Mouse (Mus musculus) left cerebral cortex, adult 2 months (tissue): ENCODE results near the gene Gm11111. TPM values are rescaled to one million over a fixed set of nuclear protein-coding genes. Genes with fewer than 3 reads are reported as not detected.
"Not testable (repeated sequence)": the region's sequence is repeated elsewhere in the genome, so short reads cannot be mapped to it uniquely, and the experiment has no call there.

Experiments used
- DNase-seq, 2 experiments: peaks; one replicate each; pipeline ENCODE4 v3.0.0; 2021 to 2022; ENCODE audit warnings: low spot score in 2 of 2, mixed read lengths in 1 of 2; ENCODE audit errors: extremely low spot score in 1 of 2
- H3K27ac ChIP-seq: fragments of 200-600 bp; 2 replicates; pipeline ENCODE4 v1.8.1; 2022
- H3K4me3 ChIP-seq: fragments of 200-600 bp; 2 replicates; pipeline ENCODE4 v1.8.1; 2022
- CTCF ChIP-seq: fragments of 200-600 bp; IDR thresholded peaks from 2 replicates; pipeline ENCODE4 v1.8.1; 2022; ENCODE audit warnings: antibody characterized with exemption, mild to moderate bottlenecking, moderate library complexity
- intact Hi-C: fragments of 180-260 bp; cut with DNase I; formaldehyde crosslinking; loops from one replicate; pipeline ENCODE4 v1.15.1; 2025
- total RNA-seq, 2 experiments: library from RNA; stranded (reverse); gene quantifications; 2 replicates each; pipeline ENCODE4 v1.2.3; 2021

Gene Gm11111
- total RNA-seq, 2 experiments from 2014 or later = not detected

DNA sequence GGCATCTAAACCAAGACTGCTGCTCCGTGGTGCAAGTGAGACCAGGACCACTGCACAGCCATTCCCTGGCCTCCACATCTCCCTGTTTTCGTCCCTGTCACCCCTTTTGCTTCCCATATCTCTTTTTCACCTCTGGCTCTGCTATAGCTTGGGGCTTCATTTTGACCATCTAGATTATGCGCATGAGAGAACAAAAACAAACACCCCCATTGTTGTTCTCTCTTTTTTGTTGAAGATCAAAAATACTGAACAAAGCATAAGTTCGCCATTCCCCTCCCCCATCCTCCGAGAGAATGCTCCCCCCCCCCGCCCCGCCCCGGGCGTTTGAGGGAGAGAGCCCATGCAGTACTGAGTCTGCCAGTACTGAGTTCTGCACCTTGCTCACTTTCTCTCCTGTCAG lies 11.3 kb downstream of the Gm11111 start:
- Histone ChIP-seq H3K4me3 (no peak overlapping the region), H3K27ac (no peak overlapping the region)
- no peak for DNase-seq
- no peak for TF ChIP-seq CTCF
- intact Hi-C loops = no loop called here

DNA sequence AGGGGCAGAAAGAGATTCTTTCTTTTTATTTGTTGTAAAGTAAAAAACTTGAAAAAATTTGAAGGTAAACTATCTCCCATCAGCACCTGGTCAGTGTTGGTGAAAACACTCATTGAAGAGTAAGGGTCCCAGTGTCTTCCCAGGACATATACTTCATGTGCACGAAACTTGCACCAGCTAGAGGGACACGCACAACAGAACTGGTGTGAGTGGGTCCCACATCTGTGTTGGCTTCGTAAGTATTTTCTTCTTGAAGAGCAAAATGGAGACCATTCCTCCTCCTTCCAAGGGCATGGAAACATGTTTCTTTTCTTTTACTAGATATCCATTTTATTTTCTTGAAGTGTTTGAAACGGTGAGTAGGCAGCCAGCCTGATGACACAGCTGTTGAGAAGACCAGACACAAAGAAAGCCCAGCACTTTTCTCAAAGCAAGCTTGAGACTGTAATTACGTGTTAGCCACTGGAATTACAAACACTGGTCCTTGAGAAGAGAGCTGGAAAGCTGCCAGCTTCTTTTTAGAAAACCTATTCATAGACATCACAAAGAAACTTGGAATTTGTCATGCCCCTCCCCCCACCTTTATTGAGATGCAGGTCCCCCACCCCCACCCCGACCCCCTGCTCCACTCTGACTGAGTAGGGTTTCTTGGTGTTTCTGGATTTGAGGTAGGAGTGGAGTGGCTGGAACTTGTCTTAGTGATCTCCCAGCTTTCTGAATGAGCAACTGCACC lies 14.1 kb downstream of the Gm11111 start:
- no peak for DNase-seq
- intact Hi-C loops = no loop called here
- no peak overlapping the region for H3K27ac ChIP-seq
- no peak for TF ChIP-seq CTCF
- no peak overlapping the region for H3K4me3 ChIP-seq

- Histone ChIP-seq H3K27ac (no peak overlapping the region), H3K4me3 (no peak overlapping the region)
- intact Hi-C loops = no loop called here
- DNase-seq = no peak
- no peak for TF ChIP-seq CTCF
These were observed 16.0 kb downstream of the Gm11111 start for GRCm38 (mm10) chr5:98568481-98568880.

- intact Hi-C loops = no loop called here
- no peak for DNase-seq
- H3K4me3 ChIP-seq = no peak overlapping the region
- no peak overlapping the region for H3K27ac ChIP-seq
- TF ChIP-seq CTCF = no peak
These were observed 16.6 kb downstream of the Gm11111 start for GRCm38 (mm10) chr5:98569029-98569513.

DNA sequence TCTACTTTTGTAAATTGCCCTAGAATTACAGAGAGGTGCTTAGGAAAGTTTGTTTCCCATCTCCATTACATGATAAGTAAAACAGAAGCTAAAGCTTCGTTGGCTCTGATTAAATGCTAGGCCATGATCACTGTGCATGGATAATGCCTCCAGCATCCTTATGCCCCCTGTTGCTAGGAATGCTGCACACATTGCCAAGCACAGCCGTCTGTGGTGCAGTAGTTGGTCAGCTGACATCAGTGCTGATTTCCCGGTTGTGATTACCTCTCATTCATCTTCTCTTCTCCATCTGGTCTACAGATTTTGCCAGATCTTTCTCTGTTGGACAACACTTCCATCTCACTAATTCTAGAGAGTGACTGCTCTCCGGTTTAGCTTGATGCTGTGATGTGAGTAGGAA lies 19.9 kb downstream of the Gm11111 start:
- intact Hi-C loops = no loop called here
- DNase-seq = no peak
- Histone ChIP-seq H3K4me3 (no peak overlapping the region), H3K27ac (no peak overlapping the region)
- TF ChIP-seq CTCF = no peak

DNA sequence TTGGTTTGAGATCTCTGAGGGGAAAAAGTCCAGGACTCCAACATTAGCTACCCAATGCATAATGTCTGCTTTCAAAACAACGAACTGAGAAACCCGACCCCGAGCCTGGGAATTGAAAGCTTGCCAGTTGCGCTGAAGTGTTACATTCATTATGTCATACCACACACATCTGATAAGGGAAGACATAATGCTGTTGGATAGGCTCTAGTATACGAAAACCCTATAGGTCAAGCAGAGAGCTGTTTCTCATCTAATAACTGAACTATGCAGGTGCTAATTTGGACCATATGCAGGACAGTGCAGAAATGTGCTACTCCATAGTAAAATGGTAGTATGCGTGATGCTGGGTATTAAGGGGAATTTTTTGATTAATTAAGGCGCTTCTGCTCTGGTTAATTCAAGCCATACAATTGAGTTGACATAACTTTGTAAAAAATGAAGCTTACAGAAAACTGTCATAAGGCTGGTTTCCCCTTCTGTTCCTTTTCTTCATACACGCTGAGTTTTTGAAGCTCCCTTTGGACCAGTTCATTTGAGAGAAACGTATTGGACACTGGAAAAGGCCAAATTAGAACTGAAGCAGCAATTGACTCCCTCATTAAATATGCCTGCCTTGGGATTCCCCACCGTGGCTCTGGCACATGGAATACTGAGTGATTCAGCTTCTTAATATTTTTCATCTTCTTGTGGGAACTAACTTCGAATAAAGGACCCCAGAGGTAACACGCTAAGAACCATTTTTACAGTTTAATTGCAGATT lies 22.4 kb downstream of the Gm11111 start:
- no peak overlapping the region for H3K4me3 ChIP-seq
- intact Hi-C loops = no loop called here
- no peak overlapping the region for H3K27ac ChIP-seq
- no peak for TF ChIP-seq CTCF
- no peak for DNase-seq

DNA sequence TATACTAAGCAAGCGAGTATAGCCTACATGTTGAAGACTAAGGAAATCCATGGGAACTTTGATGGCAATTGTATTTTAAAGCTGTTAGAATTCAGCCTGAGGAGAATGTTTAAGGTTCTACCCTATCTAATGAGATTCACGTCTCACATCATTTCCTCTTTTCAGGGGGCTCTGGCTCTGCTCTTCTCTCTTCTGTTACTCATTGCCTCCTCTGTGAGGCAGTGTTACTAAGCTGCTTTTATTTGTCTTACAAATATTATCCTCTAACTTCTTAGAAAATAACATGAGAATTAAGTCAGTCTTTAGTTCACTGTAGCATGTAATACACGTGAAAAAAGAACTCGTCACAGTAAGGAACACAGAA lies 23.0 kb downstream of the Gm11111 start:
- TF ChIP-seq CTCF = no peak
- intact Hi-C loops = no loop called here
- Histone ChIP-seq H3K27ac (no peak overlapping the region), H3K4me3 (no peak overlapping the region)
- no peak for DNase-seq

- intact Hi-C loops, H3K27ac ChIP-seq, DNase-seq, H3K4me3 ChIP-seq: not testable (repeated sequence)
These were observed 24.0 kb downstream of the Gm11111 start for GRCm38 (mm10) chr5:98576538-98576937.

DNA sequence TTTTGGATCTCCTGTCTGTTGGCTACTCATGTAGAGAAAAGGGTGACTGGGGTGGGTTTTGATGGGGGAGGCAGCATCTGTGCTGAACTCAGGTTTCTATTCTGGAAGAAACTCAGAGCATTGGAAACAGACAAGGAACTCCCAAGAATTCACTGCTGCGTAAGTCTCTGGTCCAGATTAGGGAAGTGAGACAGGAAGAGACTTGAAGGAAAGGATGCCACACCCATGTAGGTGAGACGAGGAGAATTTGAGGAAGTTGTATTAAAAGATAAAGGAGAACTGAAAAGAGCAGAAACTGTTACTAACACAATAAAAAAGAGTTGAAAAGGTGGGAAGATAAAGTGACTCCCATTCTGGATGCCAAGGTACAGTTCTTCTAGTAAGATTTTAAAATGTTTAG lies 25.9 kb downstream of the Gm11111 start:
- no peak for DNase-seq
- no peak for TF ChIP-seq CTCF
- intact Hi-C loops = no loop called here
- H3K27ac ChIP-seq = no peak overlapping the region
- H3K4me3 ChIP-seq = no peak overlapping the region

DNA sequence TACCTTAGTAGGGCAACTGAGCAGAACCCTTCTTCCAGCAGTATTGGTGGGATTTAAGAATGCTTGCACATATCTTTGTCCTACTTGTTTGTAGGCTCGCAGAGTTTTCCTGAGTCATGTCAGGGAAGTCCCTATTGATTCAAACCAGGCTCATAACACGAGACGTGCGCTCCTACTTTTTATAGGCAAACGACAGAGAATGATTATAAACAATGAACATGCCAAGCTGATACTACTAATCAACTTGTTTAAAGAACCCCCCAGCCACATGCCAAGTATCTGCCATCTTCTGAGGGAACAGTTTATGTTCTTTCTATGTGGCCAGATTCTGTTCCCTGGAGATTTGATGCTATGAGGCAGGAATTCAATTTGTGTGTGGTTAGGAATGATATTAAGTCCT lies 28.3 kb downstream of the Gm11111 start:
- no peak overlapping the region for H3K27ac ChIP-seq
- intact Hi-C loops = no loop called here

GRCm38 (mm10) chr5:98582051-98582450 lies 29.6 kb downstream of the Gm11111 start:
- intact Hi-C loops = no loop called here
- TF ChIP-seq CTCF = no peak
- no peak for DNase-seq
- Histone ChIP-seq H3K4me3 (no peak overlapping the region), H3K27ac (no peak overlapping the region)

More for the DNA sequence above, 28.3 kb downstream of the Gm11111 start:
- DNase-seq = no peak
- TF ChIP-seq CTCF = no peak
- no peak overlapping the region for H3K4me3 ChIP-seq

DNA sequence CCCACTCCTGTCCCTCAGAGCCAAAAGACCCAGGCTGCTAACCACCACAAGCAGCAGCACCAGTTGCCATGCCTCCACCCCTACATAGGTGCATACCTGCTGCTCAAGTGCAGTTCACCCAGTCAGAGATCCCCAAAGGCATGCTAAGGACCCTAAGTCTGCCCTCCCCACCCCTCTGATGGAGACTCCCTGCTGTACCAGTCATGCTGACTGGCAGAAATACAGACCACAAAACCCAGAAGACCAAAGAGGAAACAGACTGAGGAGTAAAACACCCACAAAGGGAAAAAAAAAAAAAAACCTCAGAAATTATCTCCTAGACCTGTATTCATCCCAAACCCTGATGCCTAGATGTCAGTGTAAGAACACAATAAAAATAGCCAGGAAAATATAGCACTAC lies 33.4 kb downstream of the Gm11111 start:
- Histone ChIP-seq H3K27ac (no peak overlapping the region), H3K4me3 (no peak overlapping the region)
- no peak for TF ChIP-seq CTCF
- intact Hi-C loops = no loop called here
- no peak for DNase-seq

Other genes starting within 250 kb of the Gm11111 start
- under 1 TPM in 1 of 2 experiments, not detected in 1; 0.42 TPM for gene Cfap299, start 223.4 kb upstream of the Gm11111 start, total RNA-seq